Mouse (Mus musculus) small intestine, adult 2 months (tissue): ENCODE measurements around the gene Cblb. TPM values are rescaled to one million over a fixed set of nuclear protein-coding genes. Genes with fewer than 3 reads are reported as not detected.

Experiments used
- H3K27ac ChIP-seq: fragments of 200-500 bp; 2 replicates; pipeline ENCODE4 v1.5.1; 2012; ENCODE audit warnings: low read depth, low read length, control low read depth, inconsistent platforms; ENCODE audit not compliant: insufficient read depth
- H3K27me3 ChIP-seq: fragments of 200-500 bp; 2 replicates; pipeline ENCODE4 v1.6.1; 2012; ENCODE audit warnings: mild to moderate bottlenecking, moderate library complexity, low read length, inconsistent platforms; ENCODE audit not compliant: control insufficient read depth, insufficient read depth
- H3K36me3 ChIP-seq: fragments of 200-500 bp; 2 replicates; pipeline ENCODE4 v1.6.1; 2012; ENCODE audit warnings: mild to moderate bottlenecking, low read length, control low read depth, inconsistent platforms; ENCODE audit not compliant: control insufficient read depth, insufficient read depth
- H3K4me1 ChIP-seq: fragments of 200-500 bp; 2 replicates; pipeline ENCODE4 v1.6.1; 2012; ENCODE audit warnings: low read length, inconsistent platforms, mixed read lengths; ENCODE audit not compliant: control insufficient read depth, insufficient read depth, insufficient read length
- H3K4me3 ChIP-seq: fragments of 200-500 bp; 2 replicates; pipeline ENCODE4 v1.5.1; 2012; ENCODE audit warnings: low read depth, mild to moderate bottlenecking, control low read depth, inconsistent platforms, low read length, moderate library complexity
- CTCF ChIP-seq: fragments of 200-500 bp; IDR thresholded peaks from 2 replicates; pipeline ENCODE4 v1.5.1; 2012; ENCODE audit warnings: low read depth, mild to moderate bottlenecking, control low read depth, inconsistent platforms, low read length, moderate library complexity, mixed read lengths; ENCODE audit not compliant: insufficient replicate concordance, insufficient read length; ENCODE audit errors: extremely low read depth
- POLR2A ChIP-seq: fragments of 200-500 bp; IDR thresholded peaks from 2 replicates; pipeline ENCODE4 v1.6.1; 2012; ENCODE audit warnings: low read depth, mild to moderate bottlenecking, control low read depth, inconsistent platforms, low read length, moderate library complexity
- WGBS: fragments of 180-500 bp; shearing (Covaris S2); methylation state at CpG from one replicate; pipeline ENCODE4 v1.1.7; 2018; 5-methylcytosine and 5-hydroxymethylcytosine counted together
- polyA plus RNA-seq: library from polyadenylated mRNA; depleted of rRNA; stranded (reverse); fragments of >200 nt; gene quantifications from 2 replicates; pipeline ENCODE4 v1.2.3, GENCODE M21; 2012

Gene Cblb
- polyA plus RNA-seq, 1 experiment: 4.7 TPM

GRCm38 (mm10) chr16:52064309-52065105 lies 33.5 kb downstream of the Cblb start:
- Histone ChIP-seq H3K27me3 (no peaks in the 10 kb centered on the region), H3K27ac (no peak overlapping the region), H3K4me1 (peaks cover 2% of the 10 kb centered on the region), H3K36me3 (no peaks in the 10 kb centered on the region), H3K4me3 (no peak overlapping the region)
- WGBS: 71% methylated on average over 12 of the region's 12 CpGs
- TF ChIP-seq POLR2A: no peak

GRCm38 (mm10) chr16:52067632-52068516 lies 36.8 kb downstream of the Cblb start:
- Histone ChIP-seq H3K27me3 (no peaks in the 10 kb centered on the region), H3K36me3 (no peaks in the 10 kb centered on the region), H3K27ac (no peak overlapping the region), H3K4me1 (peaks cover 5% of the 10 kb centered on the region; the same call in 1 of the 2 replicates), H3K4me3 (no peak overlapping the region)
- WGBS: 74% methylated on average over 10 of the region's 10 CpGs
- TF ChIP-seq POLR2A: no peak
- TF ChIP-seq CTCF: no peak

GRCm38 (mm10) chr16:52068517-52068874 lies 37.5 kb downstream of the Cblb start:
- Histone ChIP-seq H3K36me3 (no peaks in the 10 kb centered on the region), H3K4me3 (no peak overlapping the region), H3K27ac (no peak overlapping the region), H3K4me1 (peaks cover 5% of the 10 kb centered on the region; the same call in 1 of the 2 replicates), H3K27me3 (no peaks in the 10 kb centered on the region)
- TF ChIP-seq CTCF (no peak), POLR2A (no peak)
- WGBS: 91% methylated on average over 3 of the region's 3 CpGs

GRCm38 (mm10) chr16:52069648-52070047 lies 38.6 kb downstream of the Cblb start:
- no peaks in the 10 kb centered on the region for H3K36me3 ChIP-seq
- H3K4me1 ChIP-seq: peaks cover 5% of the 10 kb centered on the region; the same call in 1 of the 2 replicates
- H3K27ac ChIP-seq: no peak overlapping the region
- no peak overlapping the region for H3K4me3 ChIP-seq
- no peaks in the 10 kb centered on the region for H3K27me3 ChIP-seq
- TF ChIP-seq POLR2A (no peak), CTCF (no peak)
- 72% methylated on average over 6 of the region's 6 CpGs for WGBS

GRCm38 (mm10) chr16:52070128-52070527 lies 39.1 kb downstream of the Cblb start:
- no peak for TF ChIP-seq CTCF
- TF ChIP-seq POLR2A: no peak
- H3K27me3 ChIP-seq: no peaks in the 10 kb centered on the region
- H3K36me3 ChIP-seq: no peaks in the 10 kb centered on the region
- H3K27ac ChIP-seq: no peak overlapping the region
- 97% methylated on average over 5 of the region's 5 CpGs for WGBS
- no peak overlapping the region for H3K4me3 ChIP-seq
- H3K4me1 ChIP-seq: peaks cover 5% of the 10 kb centered on the region; the same call in 1 of the 2 replicates

GRCm38 (mm10) chr16:52071290-52071689 lies 40.3 kb downstream of the Cblb start:
- Histone ChIP-seq H3K27me3 (no peaks in the 10 kb centered on the region), H3K36me3 (no peaks in the 10 kb centered on the region), H3K4me1 (peaks cover 5% of the 10 kb centered on the region; the same call in 1 of the 2 replicates), H3K27ac (no peak overlapping the region), H3K4me3 (no peak overlapping the region)
- WGBS: 90% methylated on average over 2 of the region's 2 CpGs
- TF ChIP-seq CTCF (no peak), POLR2A (no peak)

GRCm38 (mm10) chr16:52071766-52072209 lies 40.8 kb downstream of the Cblb start:
- TF ChIP-seq POLR2A: no peak
- no peak for TF ChIP-seq CTCF
- Histone ChIP-seq H3K27ac (no peak overlapping the region), H3K4me3 (no peak overlapping the region), H3K4me1 (peaks cover 5% of the 10 kb centered on the region; the same call in 1 of the 2 replicates), H3K36me3 (no peaks in the 10 kb centered on the region), H3K27me3 (no peaks in the 10 kb centered on the region)
- WGBS: 74% methylated on average over 6 of the region's 6 CpGs
